Mouse (Mus musculus) erythroblast, embryonic 14.5 days (primary cell): Measurements from ENCODE around the gene Kiss1r.

Experiments
- GATA1 ChIP-seq: IDR thresholded peaks from 2 replicates; pipeline ENCODE4 v1.6.1; 2012; ENCODE audit warnings: low read length, inconsistent platforms, mixed read lengths
- TAL1 ChIP-seq: IDR thresholded peaks from 3 replicates; pipeline ENCODE4 v1.6.1; 2012; ENCODE audit warnings: low read length, inconsistent platforms, mixed read lengths

GRCm38 (mm10) chr10:79926491-79927323, 9.9 kb downstream of the Kiss1r start, which contains the start of gene Arid3a:
- TF ChIP-seq TAL1 (no peak), GATA1 (no peak)
